Mouse (Mus musculus) liver, postnatal 0 days (tissue): Measurements from ENCODE around the gene Gm7361. TPM values are rescaled to one million over a fixed set of nuclear protein-coding genes. Genes with fewer than 3 reads are reported as not detected.
"Not testable (repeated sequence)": the region's sequence is repeated elsewhere in the genome, so short reads cannot be mapped to it uniquely, and the experiment has no call there.

Experiments used
- ATAC-seq: fragments of 200-750 bp; cut with Nextera tagmentation; 2 replicates; pipeline ENCODE4 v1.8.0; 2017; ENCODE audit warnings: mild to moderate bottlenecking, moderate library complexity
- DNase-seq: peaks from one replicate; pipeline ENCODE4 v3.0.0-alpha.2; 2016
- H3K27ac ChIP-seq: fragments of 300-500 bp; sonication (generic); 2 replicates; pipeline ENCODE4 v1.5.1; 2014; ENCODE audit warnings: antibody characterized with exemption, moderate library complexity, mild to moderate bottlenecking, low read depth
- H3K27me3 ChIP-seq: fragments of 300-500 bp; sonication (generic); 2 replicates; pipeline ENCODE4 v1.6.1; 2014; ENCODE audit warnings: low read length, control low read depth, mixed read lengths; ENCODE audit not compliant: insufficient read depth
- H3K36me3 ChIP-seq: fragments of 300-500 bp; sonication (generic); replicated peaks from 2 replicates; pipeline ENCODE4 v1.6.1; 2014; ENCODE audit warnings: mild to moderate bottlenecking, control low read depth, low read length, moderate library complexity, mixed read lengths; ENCODE audit not compliant: insufficient read depth
- H3K4me1 ChIP-seq: fragments of 300-500 bp; sonication (generic); 2 replicates; pipeline ENCODE4 v1.6.1; 2014; ENCODE audit warnings: antibody characterized with exemption, mild to moderate bottlenecking, control low read depth; ENCODE audit not compliant: insufficient read depth
- H3K4me2 ChIP-seq: fragments of 300-500 bp; sonication (generic); 2 replicates; pipeline ENCODE4 v1.6.1; 2014; ENCODE audit warnings: low read depth, mild to moderate bottlenecking, low read length, moderate library complexity, mixed read lengths
- H3K4me3 ChIP-seq: fragments of 300-500 bp; sonication (generic); 2 replicates; pipeline ENCODE4 v1.5.1; 2014; ENCODE audit warnings: low read depth, low read length
- H3K9ac ChIP-seq: fragments of 300-500 bp; sonication (generic); replicated peaks from 2 replicates; pipeline ENCODE4 v1.6.1; 2014; ENCODE audit warnings: mild to moderate bottlenecking, moderate library complexity
- H3K9me3 ChIP-seq: fragments of 300-500 bp; sonication (generic); 2 replicates; pipeline ENCODE4 v1.6.1; 2016; ENCODE audit warnings: mild to moderate bottlenecking, control low read depth, low read length, mixed read lengths
- CTCF ChIP-seq: sonication (generic); IDR thresholded peaks from 2 replicates; pipeline ENCODE4 v1.5.1; 2016; ENCODE audit warnings: antibody characterized with exemption, low read depth
- EP300 ChIP-seq: IDR thresholded peaks from 2 replicates; pipeline ENCODE4 v1.6.1; 2016; ENCODE audit warnings: antibody characterized with exemption, low read depth, mild to moderate bottlenecking
- WGBS: fragments of 180-500 bp; shearing (Covaris S2); extraction: QIAGEN DNeasy Blood & Tissue Kit; methylation state at CpG from one replicate; pipeline ENCODE4 v1.1.7; 2014; ENCODE audit not compliant: insufficient replicate concordance; 5-methylcytosine and 5-hydroxymethylcytosine counted together
- polyA plus RNA-seq: library from polyadenylated mRNA; unstranded; fragments of >200 nt; fragmentation: Nextera tagmentation; extraction: Ambion mirVana; gene quantifications from 2 replicates; pipeline ENCODE4 v1.2.1, GENCODE M21; 2015

Gm7361 gene
- polyA plus RNA-seq, result not detected in 2 replicates

DNA sequence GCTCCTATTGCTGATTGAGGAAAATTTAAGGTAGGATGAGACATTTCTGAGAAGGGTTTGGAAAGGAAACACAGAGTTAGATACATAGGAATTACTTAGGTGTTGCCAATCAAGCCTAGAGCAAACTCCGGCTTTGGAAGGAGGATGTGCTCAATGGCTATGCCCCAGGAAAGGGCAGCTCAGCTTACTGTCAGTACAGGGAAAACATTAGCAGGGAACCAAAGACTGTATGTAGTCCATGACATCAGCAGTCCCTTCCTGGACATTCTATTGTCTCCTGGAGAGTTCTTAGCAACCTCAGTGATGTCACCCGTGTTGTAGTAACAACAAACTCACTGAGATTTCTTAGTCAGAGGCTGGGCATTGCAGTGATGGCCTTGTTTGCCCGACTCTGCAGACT lies at the start of gene Gm7361:
Gm7361 (plus strand) TSS at position 301 of the 400 bp plus-strand sequence.
- H3K27ac ChIP-seq, ATAC-seq, H3K4me1 ChIP-seq, H3K27me3 ChIP-seq, H3K4me2 ChIP-seq, H3K4me3 ChIP-seq, H3K9ac ChIP-seq, H3K36me3 ChIP-seq, DNase-seq, H3K9me3 ChIP-seq: not testable (repeated sequence)
- 70% methylated on average over 3 of the region's 3 CpGs for WGBS

DNA sequence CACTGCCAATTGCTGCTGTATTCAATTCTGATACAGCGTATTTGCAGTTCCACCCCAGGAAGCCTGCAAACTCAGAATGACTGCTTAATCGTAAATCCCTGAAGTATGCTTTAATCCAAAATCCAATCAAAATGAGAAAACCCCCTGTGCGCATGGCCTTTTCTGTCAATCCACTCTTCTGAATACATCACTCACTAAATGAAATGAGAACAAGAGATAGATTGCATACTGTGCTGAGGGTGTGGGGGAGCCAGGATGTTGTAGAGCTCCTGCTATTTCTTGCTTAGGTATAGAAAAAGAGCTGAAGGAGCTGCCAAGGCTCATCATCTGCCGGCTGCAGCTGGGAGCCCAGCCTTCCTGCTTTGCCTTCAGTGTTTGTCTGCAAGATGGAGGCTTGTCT lies 46.5 kb upstream of the Gm7361 start:
- no peak for ATAC-seq
- no peak overlapping the region for H3K9ac ChIP-seq
- H3K9me3 ChIP-seq, result no peaks in the 10 kb centered on the region
- DNase-seq, result no peak
- H3K27ac ChIP-seq, result no peak overlapping the region
- H3K4me1 ChIP-seq, result no peaks in the 10 kb centered on the region
- WGBS, result 79% methylated on average over 4 of the region's 4 CpGs
- H3K4me3 ChIP-seq, result no peak overlapping the region
- TF ChIP-seq CTCF (no peak), EP300 (no peak)
- no peaks in the 10 kb centered on the region for H3K36me3 ChIP-seq
- H3K27me3 ChIP-seq, result no peaks in the 10 kb centered on the region
- H3K4me2 ChIP-seq, result no peak overlapping the region

DNA sequence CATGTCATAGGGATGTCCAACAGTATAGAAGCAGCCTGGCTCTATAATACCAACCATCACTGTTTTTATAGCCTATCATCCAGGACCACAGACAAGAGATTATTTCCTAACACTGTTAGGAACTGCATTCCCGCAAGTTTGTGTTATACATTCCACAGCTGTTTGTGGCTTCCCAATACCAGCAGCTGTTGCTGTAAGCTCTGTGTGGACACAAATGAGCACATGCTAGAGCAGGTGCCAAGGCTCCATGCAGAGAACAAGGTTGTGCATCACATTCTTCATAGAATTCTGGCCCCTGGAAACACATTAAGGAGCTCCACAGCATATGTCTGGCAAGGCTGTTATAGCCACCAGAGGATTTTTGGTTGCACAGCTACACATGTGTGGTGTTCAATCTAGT lies 35.4 kb upstream of the Gm7361 start:
- Histone ChIP-seq H3K27ac (no peak overlapping the region), H3K4me2 (no peak overlapping the region), H3K9me3 (no peaks in the 10 kb centered on the region), H3K4me1 (no peaks in the 10 kb centered on the region), H3K27me3 (no peaks in the 10 kb centered on the region), H3K4me3 (no peak overlapping the region), H3K9ac (no peak overlapping the region), H3K36me3 (no peaks in the 10 kb centered on the region)
- no peak for TF ChIP-seq EP300
- TF ChIP-seq CTCF, result no peak
- ATAC-seq, result no peak
- WGBS, result 88% methylated on average over 1 of the region's 1 CpGs
- DNase-seq, result no peak

DNA sequence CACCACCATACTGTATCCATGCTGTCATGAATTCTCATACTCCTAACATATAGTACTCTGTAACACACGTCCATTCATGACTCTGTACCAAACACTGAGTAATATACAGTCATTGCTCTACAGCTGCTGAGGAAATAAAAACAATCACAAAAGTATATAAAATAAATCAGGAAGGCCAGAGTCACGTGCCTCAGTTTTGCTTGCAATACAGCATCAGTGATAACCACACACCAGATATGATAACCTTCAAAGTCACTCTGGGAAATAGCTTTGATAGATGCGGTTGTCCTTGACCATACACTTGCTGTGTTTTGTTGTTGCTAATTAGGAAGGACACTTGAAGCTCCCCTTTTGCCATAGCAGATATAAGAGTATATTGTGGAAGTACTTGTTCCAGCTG lies 9.2 kb downstream of the Gm7361 start:
- not testable (repeated sequence) for H3K27ac ChIP-seq, H3K36me3 ChIP-seq, H3K4me2 ChIP-seq, H3K27me3 ChIP-seq, H3K4me1 ChIP-seq, H3K4me3 ChIP-seq, ATAC-seq, H3K9me3 ChIP-seq, H3K9ac ChIP-seq, DNase-seq
- WGBS, result 62% methylated on average over 3 of the region's 3 CpGs

DNA sequence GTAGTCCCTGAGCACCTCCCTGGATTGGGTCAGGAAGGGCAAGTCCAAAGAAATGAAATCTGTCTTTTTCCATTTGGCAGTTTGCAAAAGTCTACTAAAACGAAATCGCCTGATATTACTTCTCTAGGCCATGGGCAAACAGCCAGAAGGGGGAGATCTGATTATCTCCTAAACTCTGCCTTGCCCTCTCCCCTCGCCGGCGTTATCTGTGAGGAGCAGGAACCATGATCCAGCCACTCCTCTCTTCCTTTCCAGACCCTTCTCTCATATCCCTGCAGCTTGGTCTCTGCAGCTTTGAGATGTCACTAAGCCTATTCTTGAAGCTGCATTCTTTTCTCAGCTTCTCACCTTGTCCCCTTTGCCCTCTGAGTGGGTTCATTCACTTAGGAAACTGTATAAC lies 22.9 kb downstream of the Gm7361 start:
- ATAC-seq, result no peak
- 65% methylated on average over 5 of the region's 5 CpGs for WGBS
- no peaks in the 10 kb centered on the region for H3K9me3 ChIP-seq

DNA sequence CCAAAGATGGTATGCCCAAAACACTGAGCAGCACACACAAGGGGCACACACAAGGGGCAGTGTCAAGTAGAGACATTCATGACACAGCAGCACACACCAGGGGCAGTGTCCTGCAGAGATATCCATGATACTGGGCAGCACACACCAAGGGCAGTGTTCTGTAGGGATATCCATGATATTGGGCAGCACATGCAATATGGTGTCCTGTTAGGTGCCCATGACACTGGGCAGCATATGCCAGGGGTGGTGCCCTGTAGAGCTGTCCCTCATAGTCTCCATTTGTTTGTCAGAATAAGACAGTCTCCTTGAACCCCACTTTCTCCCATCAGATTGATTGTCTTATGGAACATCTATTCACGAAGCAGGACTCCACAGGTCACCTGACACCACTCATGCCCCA lies 24.2 kb downstream of the Gm7361 start:
- H3K9me3 ChIP-seq, result no peaks in the 10 kb centered on the region
- H3K4me3 ChIP-seq, result no peak overlapping the region
- no peak overlapping the region for H3K27ac ChIP-seq
- 77% methylated on average over 1 of the region's 1 CpGs for WGBS
- DNase-seq, result no peak
- H3K27me3 ChIP-seq, result no peaks in the 10 kb centered on the region
- TF ChIP-seq CTCF (no peak), EP300 (no peak)
- H3K4me1 ChIP-seq, result no peaks in the 10 kb centered on the region
- no peak overlapping the region for H3K4me2 ChIP-seq
- no peak for ATAC-seq
- no peak overlapping the region for H3K9ac ChIP-seq
- H3K36me3 ChIP-seq, result no peaks in the 10 kb centered on the region

More for the DNA sequence above, 22.9 kb downstream of the Gm7361 start:
- no peaks in the 10 kb centered on the region for H3K36me3 ChIP-seq
- no peak overlapping the region for H3K9ac ChIP-seq
- no peak for DNase-seq
- no peaks in the 10 kb centered on the region for H3K27me3 ChIP-seq
- H3K27ac ChIP-seq, result no peak overlapping the region
- no peak overlapping the region for H3K4me3 ChIP-seq
- no peak overlapping the region for H3K4me2 ChIP-seq
- no peak for TF ChIP-seq CTCF
- TF ChIP-seq EP300, result no peak
- no peaks in the 10 kb centered on the region for H3K4me1 ChIP-seq

DNA sequence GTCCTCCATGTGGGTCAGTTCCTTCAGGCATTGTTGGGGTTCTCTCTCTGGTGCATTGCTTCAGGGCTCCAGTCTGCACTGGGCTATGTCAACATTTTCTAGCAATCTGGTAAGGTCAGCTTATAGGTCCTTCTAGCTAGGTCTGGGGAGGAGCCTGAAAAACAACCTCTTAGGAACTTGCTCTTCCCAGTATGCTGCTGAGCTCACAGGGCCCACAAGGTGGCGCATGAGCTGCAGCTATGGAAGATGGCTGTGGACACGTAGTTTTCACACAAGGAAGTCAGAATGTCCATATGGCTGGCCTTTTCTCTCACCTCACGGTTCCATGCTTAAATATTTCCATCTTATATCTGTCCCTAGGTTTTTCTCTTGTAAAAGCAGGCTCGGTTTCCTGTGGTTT lies 24.8 kb downstream of the Gm7361 start:
- H3K27me3 ChIP-seq, result no peaks in the 10 kb centered on the region
- TF ChIP-seq EP300 (no peak), CTCF (peak; percentile 57)
- ATAC-seq (no peak), DNase-seq (peak; percentile 36)
- WGBS, result 6% methylated on average over 4 of the region's 4 CpGs
- no peak overlapping the region for H3K4me3 ChIP-seq
- H3K36me3 ChIP-seq, result no peaks in the 10 kb centered on the region
- H3K4me1 ChIP-seq, result no peaks in the 10 kb centered on the region
- H3K27ac ChIP-seq, result no peak overlapping the region
- no peaks in the 10 kb centered on the region for H3K9me3 ChIP-seq
- no peak overlapping the region for H3K9ac ChIP-seq
- no peak overlapping the region for H3K4me2 ChIP-seq
